Mouse (Mus musculus): Measurements from ENCODE around the gene Adprm.
"Not testable (repeated sequence)": the region's sequence is repeated elsewhere in the genome, so short reads cannot be mapped to it uniquely, and the experiment has no call there.

- not testable (repeated sequence) for TF ChIP-seq POLR2A (IDR thresholded peaks at IDR 0.05; ENCODE audit: borderline replicate concordance, low read depth, low read length); CTCF (IDR thresholded peaks at IDR 0.05; ENCODE audit: low read depth, low read length)
These were observed 29.2 kb downstream of the Adprm start for GRCm38 (mm10) chr11:67023191-67023590.
